Mouse (Mus musculus): ENCODE measurements around the gene Map7d1.

- TF ChIP-seq CTCF (IDR thresholded peaks at IDR 0.05; ENCODE audit: extremely low read depth, insufficient read depth, insufficient read length, insufficient replicate concordance) (no peak), POLR2A (IDR thresholded peaks at IDR 0.05; ENCODE audit: low read depth, low read length) (no peak)
Measured at GRCm38 (mm10) chr4:126236467-126237280, 19.5 kb downstream of the Map7d1 start.
